Mouse (Mus musculus) embryonic facial prominence, embryonic 15.5 days (tissue): ENCODE data around the gene Vamp4. TPM values are rescaled to one million over a fixed set of nuclear protein-coding genes. Genes with fewer than 3 reads are reported as not detected.

ENCODE experiments used
- ATAC-seq: fragments of 200-750 bp; cut with Nextera tagmentation; 2 replicates; pipeline ENCODE4 v1.8.0; 2017; ENCODE audit warnings: low read depth, moderate TSS enrichment; ENCODE audit not compliant: insufficient number of reproducible peaks, low FRiP score, low TSS enrichment
- H3K27ac ChIP-seq: fragments of 300-500 bp; sonication (generic); replicated peaks from 2 replicates; pipeline ENCODE4 v1.5.1; 2015; ENCODE audit warnings: mild to moderate bottlenecking, inconsistent platforms
- H3K27me3 ChIP-seq: fragments of 300-500 bp; sonication (generic); 2 replicates; pipeline ENCODE4 v1.6.1; 2015; ENCODE audit warnings: inconsistent platforms
- H3K36me3 ChIP-seq: fragments of 300-500 bp; sonication (generic); 2 replicates; pipeline ENCODE4 v1.6.1; 2015; ENCODE audit warnings: mild to moderate bottlenecking, inconsistent platforms
- H3K4me1 ChIP-seq: fragments of 300-500 bp; sonication (generic); 2 replicates; pipeline ENCODE4 v1.6.1; 2015; ENCODE audit warnings: inconsistent platforms
- H3K4me2 ChIP-seq: fragments of 300-500 bp; sonication (generic); replicated peaks from 2 replicates; pipeline ENCODE4 v1.6.1; 2015; ENCODE audit warnings: mild to moderate bottlenecking, inconsistent platforms
- H3K4me3 ChIP-seq: fragments of 300-500 bp; sonication (generic); replicated peaks from 2 replicates; pipeline ENCODE4 v1.5.1; 2015; ENCODE audit warnings: mild to moderate bottlenecking, inconsistent platforms
- H3K9ac ChIP-seq: fragments of 300-500 bp; sonication (generic); 2 replicates; pipeline ENCODE4 v1.6.1; 2015; ENCODE audit warnings: inconsistent platforms
- H3K9me3 ChIP-seq: fragments of 300-500 bp; sonication (generic); replicated peaks from 2 replicates; pipeline ENCODE4 v1.6.1; 2016; ENCODE audit warnings: inconsistent platforms
- WGBS: fragments of 180-500 bp; shearing (Covaris S2); methylation state at CpG from one replicate; pipeline ENCODE4 v1.1.7; 2015; 5-methylcytosine and 5-hydroxymethylcytosine counted together
- polyA plus RNA-seq: library from polyadenylated mRNA; unstranded; fragments of >200 nt; fragmentation: Nextera tagmentation; extraction: Ambion mirVana; gene quantifications from 2 replicates; pipeline ENCODE4 v1.2.1, GENCODE M21; 2015

The Vamp4 gene
- polyA plus RNA-seq, 1 experiment from 2014 or later: 76.2 TPM

GRCm38 (mm10) chr1:162549615-162550283 lies 20.6 kb upstream of the Vamp4 start:
- Histone ChIP-seq H3K4me3 (no peak overlapping the region), H3K4me1 (peaks cover 14% of the 10 kb centered on the region), H3K4me2 (no peak overlapping the region), H3K36me3 (peaks cover 17% of the 10 kb centered on the region), H3K27me3 (no peaks in the 10 kb centered on the region), H3K9me3 (no peaks in the 10 kb centered on the region), H3K9ac (no peak overlapping the region), H3K27ac (no peak overlapping the region)
- 74% methylated on average over 5 of the region's 5 CpGs for WGBS
- no peak for ATAC-seq

- no peak overlapping the region for H3K27ac ChIP-seq
- no peaks in the 10 kb centered on the region for H3K27me3 ChIP-seq
- no peaks in the 10 kb centered on the region for H3K9me3 ChIP-seq
- H3K4me2 ChIP-seq: no peak overlapping the region
- 0 out of 2 replicates have a peak, but pooled peaks cover 2% of the 10 kb centered on the region for H3K4me1 ChIP-seq
- no peak overlapping the region for H3K4me3 ChIP-seq
- WGBS: 83% methylated on average over 9 of the region's 9 CpGs
- H3K36me3 ChIP-seq: no peaks in the 10 kb centered on the region
- no peak for ATAC-seq
- no peak overlapping the region for H3K9ac ChIP-seq
These were observed 17.4 kb upstream of the Vamp4 start for GRCm38 (mm10) chr1:162552956-162553355.

- no peak for ATAC-seq
- no peaks in the 10 kb centered on the region for H3K4me1 ChIP-seq
- no peaks in the 10 kb centered on the region for H3K27me3 ChIP-seq
- H3K9ac ChIP-seq: no peak overlapping the region
- no peak overlapping the region for H3K27ac ChIP-seq
- no peak overlapping the region for H3K4me2 ChIP-seq
- no peaks in the 10 kb centered on the region for H3K36me3 ChIP-seq
- no peaks in the 10 kb centered on the region for H3K9me3 ChIP-seq
- H3K4me3 ChIP-seq: no peak overlapping the region
- 78% methylated on average over 3 of the region's 3 CpGs for WGBS
These were observed 16.1 kb upstream of the Vamp4 start for GRCm38 (mm10) chr1:162554193-162554592.

- H3K4me3 ChIP-seq: no peak overlapping the region
- no peak overlapping the region for H3K9ac ChIP-seq
- peaks cover 8% of the 10 kb centered on the region; the same call in 1 of the 2 replicates for H3K4me1 ChIP-seq
- no peaks in the 10 kb centered on the region for H3K27me3 ChIP-seq
- no peaks in the 10 kb centered on the region for H3K36me3 ChIP-seq
- WGBS: 70% methylated on average over 1 of the region's 1 CpGs
- H3K27ac ChIP-seq: no peak overlapping the region
- ATAC-seq: no peak
- no peak overlapping the region for H3K4me2 ChIP-seq
- H3K9me3 ChIP-seq: no peaks in the 10 kb centered on the region
These were observed 7.1 kb upstream of the Vamp4 start for GRCm38 (mm10) chr1:162563236-162563635.

GRCm38 (mm10) chr1:162564992-162565391 lies 5.3 kb upstream of the Vamp4 start:
- Histone ChIP-seq H3K27ac (no peak overlapping the region), H3K36me3 (no peaks in the 10 kb centered on the region), H3K4me3 (no peak overlapping the region), H3K4me1 (peaks cover 13% of the 10 kb centered on the region), H3K4me2 (no peak overlapping the region), H3K27me3 (no peaks in the 10 kb centered on the region), H3K9ac (no peak overlapping the region), H3K9me3 (no peaks in the 10 kb centered on the region)
- ATAC-seq: no peak
- WGBS: 63% methylated on average over 3 of the region's 3 CpGs

GRCm38 (mm10) chr1:162567351-162567750 lies 3.0 kb upstream of the Vamp4 start:
- no peak for ATAC-seq
- no peak overlapping the region for H3K4me3 ChIP-seq
- H3K36me3 ChIP-seq: no peaks in the 10 kb centered on the region
- no peaks in the 10 kb centered on the region for H3K9me3 ChIP-seq
- no peak overlapping the region for H3K4me2 ChIP-seq
- no peak overlapping the region for H3K27ac ChIP-seq
- 19% methylated on average over 3 of the region's 3 CpGs for WGBS
- peaks cover 17% of the 10 kb centered on the region for H3K4me1 ChIP-seq
- no peaks in the 10 kb centered on the region for H3K27me3 ChIP-seq
- no peak overlapping the region for H3K9ac ChIP-seq

- peak overlapping the region; percentile 63 for H3K4me2 ChIP-seq
- ATAC-seq: no peak
- H3K4me1 ChIP-seq: peaks cover 17% of the 10 kb centered on the region
- H3K9ac ChIP-seq: peak overlapping the region; percentile 90
- WGBS: under 1% methylated on average over 46 of the region's 46 CpGs
- H3K27ac ChIP-seq: peak overlapping the region; percentile 93
- H3K4me3 ChIP-seq: peak overlapping the region; percentile 94
- peaks cover 9% of the 10 kb centered on the region for H3K36me3 ChIP-seq
- no peaks in the 10 kb centered on the region for H3K9me3 ChIP-seq
- H3K27me3 ChIP-seq: no peaks in the 10 kb centered on the region
These were observed 751 bp downstream of the Vamp4 start for GRCm38 (mm10) chr1:162570931-162571601.

- Histone ChIP-seq H3K36me3 (peaks cover 28% of the 10 kb centered on the region), H3K27me3 (no peaks in the 10 kb centered on the region), H3K4me1 (peaks cover 4% of the 10 kb centered on the region; the same call in 1 of the 2 replicates), H3K4me2 (no peak overlapping the region), H3K9ac (no peak overlapping the region), H3K9me3 (no peaks in the 10 kb centered on the region), H3K4me3 (no peak overlapping the region), H3K27ac (no peak overlapping the region)
- no peak for ATAC-seq
- 97% methylated on average over 3 of the region's 3 CpGs for WGBS
These were observed 4.8 kb downstream of the Vamp4 start for GRCm38 (mm10) chr1:162575098-162575497.

GRCm38 (mm10) chr1:162582884-162583283 lies 12.6 kb downstream of the Vamp4 start:
- no peak overlapping the region for H3K4me3 ChIP-seq
- H3K36me3 ChIP-seq: peaks cover 38% of the 10 kb centered on the region
- no peaks in the 10 kb centered on the region for H3K4me1 ChIP-seq
- no peaks in the 10 kb centered on the region for H3K9me3 ChIP-seq
- no peak for ATAC-seq
- no peaks in the 10 kb centered on the region for H3K27me3 ChIP-seq
- 72% methylated on average over 2 of the region's 2 CpGs for WGBS
- H3K4me2 ChIP-seq: no peak overlapping the region
- no peak overlapping the region for H3K27ac ChIP-seq
- H3K9ac ChIP-seq: no peak overlapping the region

GRCm38 (mm10) chr1:162586282-162586681 lies 16.0 kb downstream of the Vamp4 start:
- WGBS: 84% methylated on average over 4 of the region's 4 CpGs
- Histone ChIP-seq H3K9me3 (no peaks in the 10 kb centered on the region), H3K4me1 (no peaks in the 10 kb centered on the region), H3K4me3 (no peak overlapping the region), H3K9ac (no peak overlapping the region), H3K27ac (no peak overlapping the region), H3K4me2 (no peak overlapping the region), H3K27me3 (no peaks in the 10 kb centered on the region), H3K36me3 (peaks cover 24% of the 10 kb centered on the region)
- no peak for ATAC-seq

GRCm38 (mm10) chr1:162588606-162589005 lies 18.3 kb downstream of the Vamp4 start:
- Histone ChIP-seq H3K27ac (no peak overlapping the region), H3K4me2 (no peak overlapping the region), H3K4me1 (no peaks in the 10 kb centered on the region), H3K4me3 (no peak overlapping the region), H3K9ac (no peak overlapping the region), H3K27me3 (no peaks in the 10 kb centered on the region), H3K9me3 (no peaks in the 10 kb centered on the region), H3K36me3 (peaks cover 19% of the 10 kb centered on the region)
- no peak for ATAC-seq
- WGBS: 72% methylated on average over 3 of the region's 3 CpGs

- H3K36me3 ChIP-seq: peaks cover 14% of the 10 kb centered on the region
- H3K27me3 ChIP-seq: no peaks in the 10 kb centered on the region
- 15% methylated on average over 9 of the region's 9 CpGs for WGBS
- H3K27ac ChIP-seq: no peak overlapping the region
- ATAC-seq: no peak
- H3K4me1 ChIP-seq: no peaks in the 10 kb centered on the region
- no peak overlapping the region for H3K4me3 ChIP-seq
- H3K9me3 ChIP-seq: no peaks in the 10 kb centered on the region
- no peak overlapping the region for H3K9ac ChIP-seq
- no peak overlapping the region for H3K4me2 ChIP-seq
These were observed 19.1 kb downstream of the Vamp4 start for GRCm38 (mm10) chr1:162589443-162589842.
